Comparison of ENCODE assay signal across 8 mouse cellular contexts in genomic region chr2:152739842-152740260, GRCm38 (mm10). TPM values are rescaled to one million over a fixed set of nuclear protein-coding genes. Genes with fewer than 3 reads are reported as not detected.
DNase-seq lines count a peak whose midpoint lies in the region; ATAC-seq lines count a peak whose summit lies in the region.

No protein-coding gene starts in this region.

- H3K4me2 ChIP-seq in forebrain, embryonic 13.5 days, result peak overlapping the region; percentile 92
- H3K4me2 ChIP-seq in midbrain, embryonic 14.5 days (ENCODE audit: low read length), result peak overlapping the region; percentile 90

- H3K27ac ChIP-seq in forebrain, embryonic 13.5 days, result no peak overlapping the region
- H3K27ac ChIP-seq in midbrain, embryonic 14.5 days (replicated peaks; ENCODE audit: low read depth, low read length), result peak overlapping the region; percentile 55; the same call in 1 of the 2 replicates

- ATAC-seq in forebrain, embryonic 13.5 days, result no peak
- no peak for ATAC-seq in midbrain, embryonic 14.5 days (ENCODE audit: low FRiP score, low TSS enrichment)

- no peaks in the 10 kb centered on the region for H3K9me3 ChIP-seq in forebrain, embryonic 13.5 days (replicated peaks)
- H3K9me3 ChIP-seq in midbrain, embryonic 14.5 days (ENCODE audit: control insufficient read depth, low read length), result no peaks in the 10 kb centered on the region

- peaks cover 15% of the 10 kb centered on the region for H3K27me3 ChIP-seq in forebrain, embryonic 13.5 days
- no peaks in the 10 kb centered on the region for H3K27me3 ChIP-seq in midbrain, embryonic 14.5 days (ENCODE audit: control insufficient read depth, insufficient read depth, low read length)

- no peak overlapping the region for H3K4me3 ChIP-seq in forebrain, embryonic 13.5 days
- H3K4me3 ChIP-seq in midbrain, embryonic 14.5 days (replicated peaks; ENCODE audit: low read depth, low read length), result no peak overlapping the region

- no peaks in the 10 kb centered on the region for H3K36me3 ChIP-seq in forebrain, embryonic 13.5 days (ENCODE audit: poor library complexity, severe bottlenecking)
- H3K36me3 ChIP-seq in midbrain, embryonic 14.5 days (ENCODE audit: control insufficient read depth, insufficient read depth, low read length), result no peaks in the 10 kb centered on the region

- intact Hi-C loops in gastrocnemius, postnatal 36 days (cut with DNase I), result no loop called here

- 19% methylated on average over 3 of the region's 3 CpGs for WGBS in forebrain, embryonic 13.5 days
- WGBS in midbrain, embryonic 14.5 days, result 24% methylated on average over 3 of the region's 3 CpGs

- DNase-seq in urinary bladder, postnatal 14 days (ENCODE audit: low spot score), result peak; percentile 56
- DNase-seq in urinary bladder, postnatal 10 days (ENCODE audit: low spot score), result no peak
- DNase-seq in kidney, postnatal 14 days, result peak; percentile 83
- no peak for DNase-seq in midbrain, embryonic 14.5 days
- no peak for DNase-seq in right cerebral cortex, postnatal 4 days
- no peak for DNase-seq in gastrocnemius, postnatal 36 days
- DNase-seq in cerebellum, adult 8-10 months, result no peak

- peaks cover 59% of the 10 kb centered on the region for H3K4me1 ChIP-seq in forebrain, embryonic 13.5 days
- H3K4me1 ChIP-seq in midbrain, embryonic 14.5 days (ENCODE audit: control insufficient read depth, insufficient read depth, low read length), result peaks cover 36% of the 10 kb centered on the region

- no peak overlapping the region for H3K9ac ChIP-seq in forebrain, embryonic 13.5 days
- no peak overlapping the region for H3K9ac ChIP-seq in midbrain, embryonic 14.5 days (replicated peaks; ENCODE audit: low read length)

RNA-seq across cellular contexts. Expression of gene Id1, which starts 3.8 kb away (rescaled TPM):
- 25.8 and 26.1 TPM in 2 replicates for polyA plus RNA-seq in forebrain, embryonic 13.5 days (2015; fragmentation: Nextera tagmentation; extraction: Ambion mirVana)
- 33.5 and 38.8 TPM in 2 replicates for polyA plus RNA-seq in midbrain, embryonic 14.5 days (2014; fragmentation: Nextera tagmentation; extraction: Ambion mirVana)
- total RNA-seq in gastrocnemius, postnatal 36 days (2021), result 10 to 100 TPM; 11.5 to 17.7 TPM

RNA-seq across cellular contexts. Expression of gene Cox4i2, which starts 14.1 kb away (rescaled TPM):
- 4.4 and 4.8 TPM in 2 replicates for polyA plus RNA-seq in forebrain, embryonic 13.5 days (2015; fragmentation: Nextera tagmentation; extraction: Ambion mirVana)
- 5.4 and 5.6 TPM in 2 replicates for polyA plus RNA-seq in midbrain, embryonic 14.5 days (2014; fragmentation: Nextera tagmentation; extraction: Ambion mirVana)
- total RNA-seq in gastrocnemius, postnatal 36 days (2021), result 1 to 10 TPM; 2.9 TPM

RNA-seq across cellular contexts. Expression of gene Mcts2, which starts 53.0 kb away (rescaled TPM):
- polyA plus RNA-seq in forebrain, embryonic 13.5 days (2015; fragmentation: Nextera tagmentation; extraction: Ambion mirVana), result 40.0 and 42.2 TPM in 2 replicates
- 39.9 and 41.4 TPM in 2 replicates for polyA plus RNA-seq in midbrain, embryonic 14.5 days (2014; fragmentation: Nextera tagmentation; extraction: Ambion mirVana)
- 10 to 100 TPM in 1 of 2 experiments, 1 to 10 TPM in 1; 9.6 to 12.1 TPM for total RNA-seq in gastrocnemius, postnatal 36 days (2021)

Comparison
In these comparisons a context has a peak if more than half of its experiments do, and no peak if none do; other contexts are left out.
1. DNase-seq: peak in urinary bladder, postnatal 14 days (single experiment) and kidney, postnatal 14 days (single experiment); none in urinary bladder, postnatal 10 days (single experiment), midbrain, embryonic 14.5 days (single experiment), right cerebral cortex, postnatal 4 days (single experiment), gastrocnemius, postnatal 36 days (0 of 2) and cerebellum, adult 8-10 months (single experiment).